In genomic region chr17:28802006-28802481, GRCm38 (mm10) we compare ENCODE assay signal across 8 mouse cellular contexts. TPM values are rescaled to one million over a fixed set of nuclear protein-coding genes. Genes with fewer than 3 reads are reported as not detected.
DNase-seq lines count a peak whose midpoint lies in the region; ATAC-seq and TF ChIP-seq lines count a peak whose summit lies in the region.

No protein-coding gene starts in this region.

- DNase-seq in kidney, adult 2 months: peak; percentile 14
- no peak for DNase-seq in kidney, postnatal 10 days
- DNase-seq in embryonic facial prominence, embryonic 14.5 days (ENCODE audit: low spot score): peak; percentile 48
- DNase-seq in adipocyte (ENCODE audit: low spot score): no peak
- DNase-seq in urinary bladder, postnatal 4 days (ENCODE audit: low spot score in 2 of 2): no peak

- peak overlapping the region; percentile 21; the same call in 1 of the 2 replicates for H3K27ac ChIP-seq in kidney, adult 2 months (ENCODE audit: insufficient read depth, low read depth, low read length)
- no peak overlapping the region; the same call in 1 of the 2 replicates for H3K27ac ChIP-seq in ES-Bruce4 (ENCODE audit: insufficient read depth, low read length)
- peak overlapping the region; percentile 99 for H3K27ac ChIP-seq in embryonic facial prominence, embryonic 14.5 days (replicated peaks; ENCODE audit: low read depth, low read length)
- peak overlapping the region; percentile 17; the same call in 1 of the 2 replicates for H3K27ac ChIP-seq in limb, embryonic 13.5 days
- no peak overlapping the region for H3K27ac ChIP-seq in stomach, embryonic 14.5 days (ENCODE audit: low read length)

- WGBS in kidney, adult 2 months: 1% methylated on average over 18 of the region's 18 CpGs
- 2% methylated on average over 18 of the region's 18 CpGs for WGBS in embryonic facial prominence, embryonic 14.5 days
- WGBS in limb, embryonic 13.5 days: under 1% methylated on average over 18 of the region's 18 CpGs
- WGBS in stomach, embryonic 14.5 days: under 1% methylated on average over 18 of the region's 18 CpGs

- 0 out of 2 replicates have a peak, but pooled peaks cover 3% of the 10 kb centered on the region for H3K4me1 ChIP-seq in kidney, adult 2 months (ENCODE audit: control insufficient read depth, insufficient read depth, low read length)
- H3K4me1 ChIP-seq in ES-Bruce4 (ENCODE audit: control insufficient read depth, insufficient read depth, low read length): peaks cover 2% of the 10 kb centered on the region
- peaks cover 10% of the 10 kb centered on the region for H3K4me1 ChIP-seq in embryonic facial prominence, embryonic 14.5 days (ENCODE audit: control insufficient read depth, insufficient read depth, low read length)
- peaks cover 28% of the 10 kb centered on the region for H3K4me1 ChIP-seq in limb, embryonic 13.5 days
- H3K4me1 ChIP-seq in stomach, embryonic 14.5 days (ENCODE audit: control insufficient read depth, insufficient read depth, low read length): peaks cover 22% of the 10 kb centered on the region

- no peak for TF ChIP-seq POLR2A in kidney, adult 2 months (IDR thresholded peaks at IDR 0.05; ENCODE audit: low read depth, low read length)
- no peak for TF ChIP-seq POLR2A in ES-Bruce4 (IDR thresholded peaks at IDR 0.05; ENCODE audit: insufficient read depth, low read length)

- H3K9ac ChIP-seq in ES-Bruce4 (ENCODE audit: low read depth, poor library complexity, severe bottlenecking): peak overlapping the region; percentile 100
- H3K9ac ChIP-seq in embryonic facial prominence, embryonic 14.5 days (ENCODE audit: low read depth, low read length): peak overlapping the region; percentile 100
- H3K9ac ChIP-seq in limb, embryonic 13.5 days: peak overlapping the region; percentile 78
- H3K9ac ChIP-seq in stomach, embryonic 14.5 days (replicated peaks; ENCODE audit: low read depth, low read length): peak overlapping the region; percentile 76

- H3K27me3 ChIP-seq in kidney, adult 2 months (replicated peaks; ENCODE audit: control insufficient read depth, insufficient read depth, low read length): no peaks in the 10 kb centered on the region
- H3K27me3 ChIP-seq in ES-Bruce4 (ENCODE audit: control insufficient read depth, insufficient read depth, low read length, poor library complexity, severe bottlenecking): no peaks in the 10 kb centered on the region
- no peaks in the 10 kb centered on the region for H3K27me3 ChIP-seq in embryonic facial prominence, embryonic 14.5 days (replicated peaks; ENCODE audit: control insufficient read depth, insufficient read depth, low read length)
- no peaks in the 10 kb centered on the region for H3K27me3 ChIP-seq in limb, embryonic 13.5 days
- no peaks in the 10 kb centered on the region for H3K27me3 ChIP-seq in stomach, embryonic 14.5 days (ENCODE audit: control insufficient read depth, insufficient read depth, low read length)

- peak overlapping the region; percentile 67 for H3K4me3 ChIP-seq in kidney, adult 2 months (ENCODE audit: insufficient read depth, low read depth, low read length)
- H3K4me3 ChIP-seq in ES-Bruce4 (ENCODE audit: low read depth, low read length): peak overlapping the region; percentile 85
- peak overlapping the region; percentile 84 for H3K4me3 ChIP-seq in embryonic facial prominence, embryonic 14.5 days (ENCODE audit: low read depth, low read length)
- H3K4me3 ChIP-seq in limb, embryonic 13.5 days: peak overlapping the region; percentile 80
- H3K4me3 ChIP-seq in stomach, embryonic 14.5 days (ENCODE audit: low read depth, low read length): peak overlapping the region; percentile 55

- no peak for TF ChIP-seq CTCF in kidney, adult 2 months (conservative IDR thresholded peaks at IDR 0.05; ENCODE audit: insufficient read depth, insufficient read length, low read depth, low read length)
- no peak for TF ChIP-seq CTCF in ES-Bruce4 (IDR thresholded peaks at IDR 0.05; ENCODE audit: low read depth, low read length)

- H3K4me2 ChIP-seq in embryonic facial prominence, embryonic 14.5 days (ENCODE audit: low read depth, low read length): peak overlapping the region; percentile 91
- peak overlapping the region; percentile 88 for H3K4me2 ChIP-seq in limb, embryonic 13.5 days (replicated peaks)
- H3K4me2 ChIP-seq in stomach, embryonic 14.5 days (replicated peaks; ENCODE audit: low read depth, low read length): peak overlapping the region; percentile 73

- no peaks in the 10 kb centered on the region for H3K9me3 ChIP-seq in ES-Bruce4 (replicated peaks; ENCODE audit: control insufficient read depth, insufficient read depth, low read length, poor library complexity, severe bottlenecking)
- H3K9me3 ChIP-seq in embryonic facial prominence, embryonic 14.5 days (ENCODE audit: control insufficient read depth, low read length): no peaks in the 10 kb centered on the region
- no peaks in the 10 kb centered on the region for H3K9me3 ChIP-seq in limb, embryonic 13.5 days
- no peaks in the 10 kb centered on the region for H3K9me3 ChIP-seq in stomach, embryonic 14.5 days (ENCODE audit: control insufficient read depth, low read depth, low read length)

- no peaks in the 10 kb centered on the region for H3K36me3 ChIP-seq in kidney, adult 2 months (ENCODE audit: control insufficient read depth, insufficient read depth, low read length)
- peaks cover 11% of the 10 kb centered on the region; the same call in 1 of the 2 replicates for H3K36me3 ChIP-seq in ES-Bruce4 (ENCODE audit: control insufficient read depth, insufficient read depth, low read length, poor library complexity, severe bottlenecking)
- H3K36me3 ChIP-seq in embryonic facial prominence, embryonic 14.5 days (ENCODE audit: control insufficient read depth, insufficient read depth, low read length): peaks cover 24% of the 10 kb centered on the region
- H3K36me3 ChIP-seq in limb, embryonic 13.5 days: peaks cover 15% of the 10 kb centered on the region
- H3K36me3 ChIP-seq in stomach, embryonic 14.5 days (ENCODE audit: control insufficient read depth, insufficient read depth, low read length): peaks cover 14% of the 10 kb centered on the region

- no peak for TF ChIP-seq EP300 in ES-Bruce4 (IDR thresholded peaks at IDR 0.05; ENCODE audit: insufficient read depth, low read depth, low read length)

- no peak; the same call in 1 of the 2 replicates for ATAC-seq in embryonic facial prominence, embryonic 14.5 days (ENCODE audit: low read depth)
- ATAC-seq in limb, embryonic 13.5 days (ENCODE audit: low FRiP score, low read depth): no peak
- no peak for ATAC-seq in stomach, embryonic 14.5 days (ENCODE audit: insufficient number of reproducible peaks, insufficient read depth, low FRiP score, low read depth)

RNA-seq across cellular contexts. Expression of gene Brpf3, which starts 1.2 kb away (rescaled TPM):
- polyA plus RNA-seq in kidney, adult 2 months (2012; rRNA removed): 30.2 and 31.3 TPM in 2 replicates
- polyA plus RNA-seq in ES-Bruce4 (2011; ENCODE audit: insufficient read depth, insufficient read length, low read depth, missing spikeins): 89.8 and 92.9 TPM in 2 replicates
- 10.0 and 10.2 TPM in 2 replicates for polyA plus RNA-seq in embryonic facial prominence, embryonic 14.5 days (2014; fragmentation: Nextera tagmentation; extraction: Ambion mirVana)
- polyA plus RNA-seq in limb, embryonic 13.5 days (2015; fragmentation: Nextera tagmentation; extraction: Ambion mirVana): 11.3 and 11.8 TPM in 2 replicates
- polyA plus RNA-seq in stomach, embryonic 14.5 days (2014; fragmentation: Nextera tagmentation; extraction: Ambion mirVana): 12.6 and 13.8 TPM in 2 replicates

RNA-seq across cellular contexts. Expression of gene Mapk13, which starts 32.9 kb away (rescaled TPM):
- 10.5 and 10.9 TPM in 2 replicates for polyA plus RNA-seq in kidney, adult 2 months (2012; rRNA removed)
- polyA plus RNA-seq in ES-Bruce4 (2011; ENCODE audit: insufficient read depth, insufficient read length, low read depth, missing spikeins): 49.0 and 50.7 TPM in 2 replicates
- 31.8 and 33.5 TPM in 2 replicates for polyA plus RNA-seq in embryonic facial prominence, embryonic 14.5 days (2014; fragmentation: Nextera tagmentation; extraction: Ambion mirVana)
- 29.0 and 29.8 TPM in 2 replicates for polyA plus RNA-seq in limb, embryonic 13.5 days (2015; fragmentation: Nextera tagmentation; extraction: Ambion mirVana)
- 77.5 and 78.3 TPM in 2 replicates for polyA plus RNA-seq in stomach, embryonic 14.5 days (2014; fragmentation: Nextera tagmentation; extraction: Ambion mirVana)

RNA-seq across cellular contexts. Expression of gene Pnpla1, which starts 56.2 kb away (rescaled TPM):
- 0.04 TPM in 1 of 2 replicates, not detected in the other for polyA plus RNA-seq in kidney, adult 2 months (2012; rRNA removed)
- 0.15 TPM in 1 of 2 replicates, not detected in the other for polyA plus RNA-seq in ES-Bruce4 (2011; ENCODE audit: insufficient read depth, insufficient read length, low read depth, missing spikeins)
- polyA plus RNA-seq in embryonic facial prominence, embryonic 14.5 days (2014; fragmentation: Nextera tagmentation; extraction: Ambion mirVana): 1.5 and 1.8 TPM in 2 replicates
- 0.38 and 0.53 TPM in 2 replicates for polyA plus RNA-seq in limb, embryonic 13.5 days (2015; fragmentation: Nextera tagmentation; extraction: Ambion mirVana)
- polyA plus RNA-seq in stomach, embryonic 14.5 days (2014; fragmentation: Nextera tagmentation; extraction: Ambion mirVana): 0.07 TPM in 1 of 2 replicates, not detected in the other

Comparison
In these comparisons a context has a peak if more than half of its experiments do, and no peak if none do; other contexts are left out.
1. DNase-seq: peak in kidney, adult 2 months (single experiment) and embryonic facial prominence, embryonic 14.5 days (single experiment); none in kidney, postnatal 10 days (single experiment), adipocyte (single experiment) and urinary bladder, postnatal 4 days (0 of 2).
2. H3K27ac ChIP-seq: peak in kidney, adult 2 months (single experiment), embryonic facial prominence, embryonic 14.5 days (single experiment) and limb, embryonic 13.5 days (single experiment); none in ES-Bruce4 (single experiment) and stomach, embryonic 14.5 days (single experiment).
3. Peak in every context shown above with its lines, with median percentiles within 50 percentile points of each other: H3K4me3 ChIP-seq, H3K9ac ChIP-seq and H3K4me2 ChIP-seq.